Mouse (Mus musculus): ENCODE results near the gene Fgf6. TPM values are rescaled to one million over a fixed set of nuclear protein-coding genes. Genes with fewer than 3 reads are reported as not detected.

The Fgf6 gene
- polyA plus RNA-seq (2017; shearing (Covaris generic)): not detected

- no peak for ATAC-seq
Measured at GRCm38 (mm10) chr6:127014906-127015770, at the start of gene Fgf6. TSS of gene Fgf6 (plus strand) at chr6:127015586.

GRCm38 (mm10) chr6:126966241-126967026 is 49.0 kb upstream of the Fgf6 start:
- no peak for ATAC-seq

- ATAC-seq: no peak
Measured at GRCm38 (mm10) chr6:126981539-126982234, 33.7 kb upstream of the Fgf6 start.

GRCm38 (mm10) chr6:126993676-126994075 is 21.7 kb upstream of the Fgf6 start:
- ATAC-seq: no peak

GRCm38 (mm10) chr6:126995494-126995893 is 19.9 kb upstream of the Fgf6 start:
- no peak for ATAC-seq

GRCm38 (mm10) chr6:126996399-126996798 is 19.0 kb upstream of the Fgf6 start:
- ATAC-seq: no peak

- no peak for ATAC-seq
Measured at GRCm38 (mm10) chr6:127005646-127006045, 9.7 kb upstream of the Fgf6 start.

GRCm38 (mm10) chr6:127006551-127006950 is 8.8 kb upstream of the Fgf6 start:
- ATAC-seq: no peak

- ATAC-seq: no peak
Measured at GRCm38 (mm10) chr6:127010021-127010420, 5.4 kb upstream of the Fgf6 start.

GRCm38 (mm10) chr6:127011947-127012535 is 3.3 kb upstream of the Fgf6 start:
- no peak for ATAC-seq

GRCm38 (mm10) chr6:127019254-127019653 is 3.9 kb downstream of the Fgf6 start:
- no peak for ATAC-seq

GRCm38 (mm10) chr6:127020431-127020830 is 5.0 kb downstream of the Fgf6 start:
- ATAC-seq: no peak

- ATAC-seq: no peak
Measured at GRCm38 (mm10) chr6:127024836-127025235, 9.4 kb downstream of the Fgf6 start.

- ATAC-seq: peak; percentile 49
Measured at GRCm38 (mm10) chr6:127034760-127035159, 19.4 kb downstream of the Fgf6 start.

GRCm38 (mm10) chr6:127044909-127045308 is 29.5 kb downstream of the Fgf6 start:
- ATAC-seq: no peak

- no peak for ATAC-seq
Measured at GRCm38 (mm10) chr6:127050847-127051246, 35.5 kb downstream of the Fgf6 start.

GRCm38 (mm10) chr6:127056990-127057588 is 41.7 kb downstream of the Fgf6 start:
- no peak for ATAC-seq

GRCm38 (mm10) chr6:127059975-127060374 is 44.6 kb downstream of the Fgf6 start:
- ATAC-seq: no peak

- ATAC-seq: no peak
Measured at GRCm38 (mm10) chr6:127063915-127064314, 48.5 kb downstream of the Fgf6 start.

GRCm38 (mm10) chr6:127064815-127065214 is 49.4 kb downstream of the Fgf6 start:
- ATAC-seq: no peak

GRCm38 (mm10) chr6:127072817-127073216 is 57.4 kb downstream of the Fgf6 start, which contains the start of gene Fgf23:
TSS of gene Fgf23 (plus strand) at chr6:127072902.
- ATAC-seq: no peak

All from activated CD4-positive, CD25-positive, alpha-beta regulatory T cell, adult 4 months (primary cell).